Mouse (Mus musculus) left cerebral cortex, adult 2 months (tissue): ENCODE results near the gene Vamp8. TPM values are rescaled to one million over a fixed set of nuclear protein-coding genes. Genes with fewer than 3 reads are reported as not detected.

ENCODE experiments used
- DNase-seq, 2 experiments: peaks; one replicate each; pipeline ENCODE4 v3.0.0; 2021 to 2022; ENCODE audit warnings: low spot score in 2 of 2, mixed read lengths in 1 of 2; ENCODE audit errors: extremely low spot score in 1 of 2
- H3K27ac ChIP-seq: fragments of 200-600 bp; 2 replicates; pipeline ENCODE4 v1.8.1; 2022
- H3K4me3 ChIP-seq: fragments of 200-600 bp; 2 replicates; pipeline ENCODE4 v1.8.1; 2022
- CTCF ChIP-seq: fragments of 200-600 bp; IDR thresholded peaks from 2 replicates; pipeline ENCODE4 v1.8.1; 2022; ENCODE audit warnings: antibody characterized with exemption, mild to moderate bottlenecking, moderate library complexity
- intact Hi-C: fragments of 180-260 bp; cut with DNase I; formaldehyde crosslinking; loops from one replicate; pipeline ENCODE4 v1.15.1; 2025
- total RNA-seq, 2 experiments: library from RNA; stranded (reverse); gene quantifications; 2 replicates each; pipeline ENCODE4 v1.2.3; 2021

Vamp8 gene
- total RNA-seq, 2 experiments from 2014 or later, result 11.7 to 15.4 TPM

- DNase-seq, result peak in 1 of 2 experiments; percentile 54
- TF ChIP-seq CTCF, result peak; percentile 46
- peak within 1 kb of the TSS; percentile 44 for H3K4me3 ChIP-seq
- peak within 1 kb of the TSS; percentile 45; the same call in 1 of the 2 replicates for H3K27ac ChIP-seq
- intact Hi-C loops, result no loop called here
These were observed 10.3 kb downstream of the Vamp8 start, which contains the start of gene Vamp5 for GRCm38 (mm10) chr6:72380131-72380770. Vamp5 (minus strand) TSS chr6:72380468.

GRCm38 (mm10) chr6:72379377-72380130, 10.9 kb downstream of the Vamp8 start:
- intact Hi-C loops, result no loop called here
- no peak overlapping the region; the same call in 1 of the 2 replicates for H3K27ac ChIP-seq
- no peak for DNase-seq
- no peak for TF ChIP-seq CTCF
- peak overlapping the region; percentile 44 for H3K4me3 ChIP-seq

- Histone ChIP-seq H3K27ac (no peak overlapping the region), H3K4me3 (no peak overlapping the region)
- intact Hi-C loops, result no loop called here
- no peak for TF ChIP-seq CTCF
- DNase-seq, result no peak
These were observed 11.8 kb downstream of the Vamp8 start for GRCm38 (mm10) chr6:72378510-72379234.

- Histone ChIP-seq H3K4me3 (no peak overlapping the region), H3K27ac (no peak overlapping the region)
- no peak for DNase-seq
- TF ChIP-seq CTCF, result no peak
- intact Hi-C loops, result no loop called here
These were observed 15.5 kb downstream of the Vamp8 start for GRCm38 (mm10) chr6:72374820-72375563.

- Histone ChIP-seq H3K4me3 (no peak overlapping the region), H3K27ac (no peak overlapping the region)
- no peak for TF ChIP-seq CTCF
- DNase-seq, result no peak
- intact Hi-C loops, result no loop called here
These were observed 16.3 kb downstream of the Vamp8 start for GRCm38 (mm10) chr6:72374206-72374605.

- TF ChIP-seq CTCF, result no peak
- Histone ChIP-seq H3K4me3 (no peak overlapping the region), H3K27ac (no peak overlapping the region)
- DNase-seq, result no peak
- intact Hi-C loops, result no loop called here
These were observed 17.3 kb downstream of the Vamp8 start for GRCm38 (mm10) chr6:72373184-72373583.

GRCm38 (mm10) chr6:72371571-72371970, 18.9 kb downstream of the Vamp8 start:
- H3K4me3 ChIP-seq, result no peak overlapping the region
- intact Hi-C loops, result no loop called here
- H3K27ac ChIP-seq, result peak overlapping the region; percentile 48
- DNase-seq, result no peak
- no peak for TF ChIP-seq CTCF

GRCm38 (mm10) chr6:72371147-72371546, 19.4 kb downstream of the Vamp8 start:
- no peak for TF ChIP-seq CTCF
- intact Hi-C loops, result no loop called here
- Histone ChIP-seq H3K27ac (peak overlapping the region; percentile 48), H3K4me3 (no peak overlapping the region)
- peak in 1 of 2 experiments; percentile 51 for DNase-seq

GRCm38 (mm10) chr6:72370091-72370490, 20.4 kb downstream of the Vamp8 start:
- DNase-seq, result no peak
- intact Hi-C loops, result no loop called here
- Histone ChIP-seq H3K4me3 (no peak overlapping the region), H3K27ac (no peak overlapping the region)
- TF ChIP-seq CTCF, result no peak

GRCm38 (mm10) chr6:72369557-72369956, 20.9 kb downstream of the Vamp8 start:
- H3K4me3 ChIP-seq, result no peak overlapping the region
- TF ChIP-seq CTCF, result peak; percentile 9
- DNase-seq, result no peak
- intact Hi-C loops, result no loop called here
- no peak overlapping the region for H3K27ac ChIP-seq

- intact Hi-C loops, result no loop called here
- no peak overlapping the region for H3K27ac ChIP-seq
- H3K4me3 ChIP-seq, result no peak overlapping the region
- no peak for DNase-seq
- no peak for TF ChIP-seq CTCF
These were observed 23.0 kb downstream of the Vamp8 start for GRCm38 (mm10) chr6:72367460-72367974.
